Mouse (Mus musculus): Measurements from ENCODE around the gene Olfr418.

GRCm38 (mm10) chr1:173317925-173318477 is 52.2 kb downstream of the Olfr418 start:
- TF ChIP-seq CTCF (IDR thresholded peaks at IDR 0.05; ENCODE audit: borderline replicate concordance, control insufficient read depth, extremely low read depth, insufficient read depth, low read length, poor library complexity) (no peak), POLR2A (IDR thresholded peaks at IDR 0.05; ENCODE audit: control insufficient read depth, extremely low read depth, insufficient read depth, low read length, poor library complexity) (no peak)
